Mouse (Mus musculus): ENCODE data around the gene Hbp1.

The Hbp1 gene

GRCm38 (mm10) chr12:31905696-31906551, 44.4 kb downstream of the Hbp1 start:
- DNase-seq (ENCODE audit: extremely low spot score), result no peak

GRCm38 (mm10) chr12:31900391-31900914, 49.9 kb downstream of the Hbp1 start:
- no peak for DNase-seq (ENCODE audit: extremely low spot score)

GRCm38 (mm10) chr12:31897456-31897855, 52.9 kb downstream of the Hbp1 start:
- DNase-seq (ENCODE audit: extremely low spot score), result no peak

GRCm38 (mm10) chr12:31896986-31897385, 53.3 kb downstream of the Hbp1 start:
- DNase-seq (ENCODE audit: extremely low spot score), result no peak

GRCm38 (mm10) chr12:31896295-31896694, 54.0 kb downstream of the Hbp1 start:
- DNase-seq (ENCODE audit: extremely low spot score), result no peak

GRCm38 (mm10) chr12:31895888-31896287, 54.4 kb downstream of the Hbp1 start:
- DNase-seq (ENCODE audit: extremely low spot score), result peak; percentile 34

- DNase-seq (ENCODE audit: extremely low spot score), result peak; percentile 9
Measured at GRCm38 (mm10) chr12:31895095-31895734, 55.1 kb downstream of the Hbp1 start.

GRCm38 (mm10) chr12:31892771-31893170, 57.6 kb downstream of the Hbp1 start:
- DNase-seq (ENCODE audit: extremely low spot score), result no peak

GRCm38 (mm10) chr12:31892079-31892478, 58.3 kb downstream of the Hbp1 start:
- DNase-seq (ENCODE audit: extremely low spot score), result no peak

GRCm38 (mm10) chr12:31890685-31891084, 59.6 kb downstream of the Hbp1 start:
- DNase-seq (ENCODE audit: extremely low spot score), result no peak

- no peak for DNase-seq (ENCODE audit: extremely low spot score)
Measured at GRCm38 (mm10) chr12:31885844-31886606, 64.3 kb downstream of the Hbp1 start.

- DNase-seq (ENCODE audit: extremely low spot score), result no peak
Measured at GRCm38 (mm10) chr12:31885084-31885483, 65.3 kb downstream of the Hbp1 start.

- no peak for DNase-seq (ENCODE audit: extremely low spot score)
Measured at GRCm38 (mm10) chr12:31884365-31884764, 66.0 kb downstream of the Hbp1 start.

GRCm38 (mm10) chr12:31882736-31883135, 67.6 kb downstream of the Hbp1 start:
- no peak for DNase-seq (ENCODE audit: extremely low spot score)

GRCm38 (mm10) chr12:31876775-31877174, 73.6 kb downstream of the Hbp1 start:
- no peak for DNase-seq (ENCODE audit: extremely low spot score)

All from embryo, embryonic 9.5 days (tissue).